Mouse (Mus musculus) C2C12 (cell line): ENCODE measurements around the gene Uhrf1bp1l.

Experiments used
- CTCF ChIP-seq: IDR thresholded peaks from one replicate; pipeline ENCODE4 v1.5.1; 2011; ENCODE audit not compliant: control insufficient read depth, insufficient read depth, insufficient read length
- MAX ChIP-seq: IDR thresholded peaks from one replicate; pipeline ENCODE4 v1.6.1; 2011; ENCODE audit warnings: mild to moderate bottlenecking, control low read depth
- MYOG ChIP-seq: IDR thresholded peaks from one replicate; pipeline ENCODE4 v1.6.1; 2011; ENCODE audit not compliant: control insufficient read depth, insufficient read length; ENCODE audit errors: extremely low read depth
- USF1 ChIP-seq: IDR thresholded peaks from one replicate; pipeline ENCODE4 v1.6.1; 2011; ENCODE audit warnings: low read depth, mild to moderate bottlenecking, control low read depth, moderate library complexity

GRCm38 (mm10) chr10:89703042-89703441, 41.7 kb upstream of the Uhrf1bp1l start:
- TF ChIP-seq CTCF (no peak), USF1 (no peak), MAX (no peak), MYOG (no peak)
